Mouse (Mus musculus) myocyte (in vitro differentiated cells): ENCODE data around the gene Evi5l.

Source experiments
- CEBPB ChIP-seq: IDR thresholded peaks from 2 replicates; pipeline ENCODE4 v1.6.1; 2011; ENCODE audit warnings: mild to moderate bottlenecking, moderate library complexity; ENCODE audit not compliant: poor library complexity, insufficient read depth, severe bottlenecking
- E2F4 ChIP-seq: IDR thresholded peaks from one replicate; pipeline ENCODE4 v1.6.1; 2011; ENCODE audit warnings: mild to moderate bottlenecking, control low read depth, moderate library complexity; ENCODE audit not compliant: insufficient read depth
- MAX ChIP-seq: IDR thresholded peaks from one replicate; pipeline ENCODE4 v1.6.1; 2011; ENCODE audit warnings: low read depth, mild to moderate bottlenecking, control low read depth
- MYOD1 ChIP-seq, 3 experiments: IDR thresholded peaks; one replicate each; pipeline ENCODE4 v1.6.1; 2011; ENCODE audit warnings: control low read depth in 2 of 3, low read depth in 2 of 3, mild to moderate bottlenecking in 2 of 3, moderate library complexity in 1 of 3; ENCODE audit not compliant: insufficient read length in 2 of 3, control insufficient read depth in 1 of 3
- MYOG ChIP-seq, 3 experiments: IDR thresholded peaks; one replicate each; pipeline ENCODE4 v1.6.1; 2011; ENCODE audit warnings: control low read depth in 2 of 3, low read depth in 2 of 3, mild to moderate bottlenecking in 2 of 3; ENCODE audit not compliant: insufficient read length in 2 of 3, control insufficient read depth in 1 of 3, insufficient read depth in 1 of 3
- POLR2A ChIP-seq: IDR thresholded peaks from one replicate; pipeline ENCODE4 v1.6.1; 2011; ENCODE audit warnings: low read depth, mild to moderate bottlenecking, control low read depth, moderate library complexity; ENCODE audit not compliant: insufficient read length
- POLR2AphosphoS2 ChIP-seq: IDR thresholded peaks from one replicate; pipeline ENCODE4 v1.6.1; 2011; ENCODE audit warnings: low read depth, control low read depth; ENCODE audit not compliant: insufficient read length
- REST ChIP-seq: IDR thresholded peaks from one replicate; pipeline ENCODE4 v1.6.1; 2011; ENCODE audit warnings: mild to moderate bottlenecking, control low read depth, moderate library complexity; ENCODE audit not compliant: insufficient read depth, insufficient read length
- SRF ChIP-seq: IDR thresholded peaks from one replicate; pipeline ENCODE4 v1.6.1; 2011; ENCODE audit warnings: low read depth; ENCODE audit not compliant: control insufficient read depth, insufficient read length
- TCF12 ChIP-seq: IDR thresholded peaks from one replicate; pipeline ENCODE4 v1.6.1; 2011; ENCODE audit warnings: mild to moderate bottlenecking, control low read depth; ENCODE audit not compliant: poor library complexity, insufficient read depth, severe bottlenecking
- TCF3 ChIP-seq: IDR thresholded peaks from one replicate; pipeline ENCODE4 v1.6.1; 2011; ENCODE audit warnings: low read depth, control low read depth; ENCODE audit not compliant: insufficient read length
- USF1 ChIP-seq: IDR thresholded peaks from one replicate; pipeline ENCODE4 v1.6.1; 2011; ENCODE audit warnings: low read depth, mild to moderate bottlenecking, control low read depth, moderate library complexity

- no peak for TF ChIP-seq POLR2A
- TF ChIP-seq MAX = no peak
- TF ChIP-seq USF1 = no peak
- no peak for TF ChIP-seq E2F4
- no peak for TF ChIP-seq SRF
- TF ChIP-seq CEBPB = no peak
- no peak for TF ChIP-seq POLR2AphosphoS2
- TF ChIP-seq MYOG (IDR thresholded peaks at IDR 0.05; ENCODE audit: control insufficient read depth in 1 of 3, insufficient read depth in 1 of 3, insufficient read length in 2 of 3, low read depth in 2 of 3) = no peak
- TF ChIP-seq TCF3 = no peak
- TF ChIP-seq TCF12 = no peak
- TF ChIP-seq MYOD1 (IDR thresholded peaks at IDR 0.05; ENCODE audit: control insufficient read depth in 1 of 3, insufficient read length in 2 of 3, low read depth in 2 of 3) = no peak
- TF ChIP-seq REST = no peak
Measured at GRCm38 (mm10) chr8:4259805-4260170, 93.4 kb downstream of the Evi5l start.
